Mouse (Mus musculus): ENCODE results near the gene Hip1.

DNA sequence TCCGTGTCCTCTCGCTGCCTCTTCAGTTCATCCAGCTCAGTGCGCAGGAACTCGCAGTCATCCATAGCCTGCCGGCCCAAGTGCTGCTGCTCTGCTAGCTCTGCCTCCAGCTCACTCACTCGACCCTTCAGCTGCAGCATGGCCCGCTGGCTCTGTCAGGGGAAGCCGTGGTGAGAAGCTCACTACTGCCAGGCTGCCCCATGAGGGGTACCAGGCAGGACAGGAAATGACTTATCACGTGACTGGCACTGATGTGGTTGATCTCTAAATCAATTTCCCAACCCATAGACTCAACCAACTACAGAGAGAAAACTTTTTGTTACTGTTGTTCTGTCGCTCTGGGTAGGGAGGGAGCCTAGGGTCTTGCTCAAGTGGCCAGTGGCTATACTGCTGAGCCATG lies 109.9 kb downstream of the Hip1 start:
- TF ChIP-seq POLR2A (IDR thresholded peaks at IDR 0.05; ENCODE audit: low read depth, low read length) (no peak), CTCF (IDR thresholded peaks at IDR 0.05; ENCODE audit: extremely low read depth, insufficient read depth, insufficient read length, insufficient replicate concordance) (no peak)

All from spleen, adult 2 months (tissue).